Mouse (Mus musculus): ENCODE results near the gene Asic1.

GRCm38 (mm10) chr15:99708176-99708575, 38.0 kb downstream of the Asic1 start:
- TF ChIP-seq POLR2A (IDR thresholded peaks at IDR 0.05; ENCODE audit: insufficient read depth, low read depth, low read length) (no peak), CTCF (IDR thresholded peaks at IDR 0.05; ENCODE audit: insufficient read depth, low read depth, low read length) (no peak)
